Mouse (Mus musculus): ENCODE data around the gene Adora2a. TPM values are rescaled to one million over a fixed set of nuclear protein-coding genes. Genes with fewer than 3 reads are reported as not detected.

Gene Adora2a
- polyA plus RNA-seq (2012; rRNA removed) = 2.3 and 2.6 TPM in 2 replicates

GRCm38 (mm10) chr10:75316872-75316907, at the start of gene Adora2a:
Gene Adora2a, plus strand, starts transcription at chr10:75316877.

Other genes with a start within 250 kb of the Adora2a start
- gene Specc1l, start 104.8 kb upstream of the Adora2a start, polyA plus RNA-seq (2012; rRNA removed) = 4.6 and 5.1 TPM in 2 replicates
- gene Upb1, start 84.2 kb downstream of the Adora2a start, polyA plus RNA-seq (2012; rRNA removed) = 30.5 and 44.9 TPM in 2 replicates
- gene Snrpd3, start 200.7 kb downstream of the Adora2a start, polyA plus RNA-seq (2012; rRNA removed) = 40.4 and 47.4 TPM in 2 replicates
- gene Gucd1, start 201.1 kb downstream of the Adora2a start, polyA plus RNA-seq (2012; rRNA removed) = 46.2 and 49.5 TPM in 2 replicates
- 0.12 and 0.23 TPM in 2 replicates for gene Lrrc75b, start 243.5 kb downstream of the Adora2a start, polyA plus RNA-seq (2012; rRNA removed)
- 59.6 and 80.8 TPM in 2 replicates for gene Ggt1, start 244.7 kb downstream of the Adora2a start, polyA plus RNA-seq (2012; rRNA removed)